Mouse (Mus musculus): ENCODE measurements around the gene C530008M17Rik. TPM values are rescaled to one million over a fixed set of nuclear protein-coding genes. Genes with fewer than 3 reads are reported as not detected.

Gene C530008M17Rik
- polyA plus RNA-seq, 1 experiment from 2014 or later: 18.9 TPM

DNA sequence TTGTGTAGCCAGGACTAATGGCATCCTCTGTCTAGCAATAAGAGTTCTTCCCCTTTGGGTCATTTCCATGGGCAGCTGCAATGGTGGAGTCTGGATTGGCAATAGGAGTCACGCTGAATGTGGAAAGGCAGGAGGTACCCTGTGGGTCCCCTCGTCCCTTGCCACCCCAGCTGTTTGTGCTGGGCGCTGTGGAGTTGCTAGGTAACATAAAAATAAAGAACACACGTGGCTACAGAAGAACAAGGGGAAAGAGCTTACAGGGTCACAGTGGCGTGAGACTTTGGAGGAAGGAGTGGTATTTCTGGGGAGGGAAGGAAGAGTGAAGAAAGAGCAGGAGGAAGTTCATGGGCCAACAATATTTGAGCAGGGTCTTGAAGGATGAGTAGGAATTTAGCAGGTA is 11.8 kb downstream of the C530008M17Rik start:
- no peaks in the 10 kb centered on the region for H3K36me3 ChIP-seq (replicated peaks; ENCODE audit: control insufficient read depth, insufficient read depth, low read depth, low read length)

DNA sequence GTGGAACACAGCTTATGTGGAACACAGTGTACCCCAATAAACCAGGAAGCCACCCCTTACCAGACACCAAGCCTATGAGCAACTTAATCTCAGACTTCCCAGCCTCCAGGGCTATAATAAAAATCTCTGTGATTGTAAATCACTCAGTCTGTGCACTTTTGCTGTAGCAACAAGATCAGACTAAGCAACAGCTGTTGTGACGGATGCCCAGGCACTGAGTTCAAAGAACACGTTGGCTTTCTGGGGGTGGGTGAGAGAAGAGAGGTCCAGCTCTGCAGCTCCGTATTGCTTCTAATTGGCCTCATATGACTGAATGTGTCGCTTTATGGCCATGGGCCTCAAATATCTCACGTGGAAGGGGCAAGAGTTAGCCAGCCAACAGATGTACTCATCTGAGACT is 12.2 kb downstream of the C530008M17Rik start:
- Histone ChIP-seq H3K9me3 (replicated peaks; ENCODE audit: control insufficient read depth, low read length) (no peaks in the 10 kb centered on the region), H3K27me3 (ENCODE audit: control insufficient read depth, insufficient read depth, low read length) (no peaks in the 10 kb centered on the region), H3K4me1 (ENCODE audit: control insufficient read depth, insufficient read depth, low read length) (no peaks in the 10 kb centered on the region), H3K4me3 (ENCODE audit: low read depth, low read length) (no peak overlapping the region), H3K9ac (replicated peaks; ENCODE audit: low read length) (no peak overlapping the region), H3K4me2 (ENCODE audit: low read depth, low read length) (no peak overlapping the region), H3K36me3 (replicated peaks; ENCODE audit: control insufficient read depth, insufficient read depth, low read depth, low read length) (no peaks in the 10 kb centered on the region), H3K27ac (replicated peaks; ENCODE audit: low read depth, low read length) (no peak overlapping the region)
- no peak for DNase-seq (ENCODE audit: low spot score)
- 90% methylated on average over 5 of the region's 5 CpGs for WGBS
- no peak for ATAC-seq (replicated peaks; ENCODE audit: insufficient number of reproducible peaks, low FRiP score, low TSS enrichment, low read depth)

More for the DNA sequence above, 11.8 kb downstream of the C530008M17Rik start:
- H3K9me3 ChIP-seq (replicated peaks; ENCODE audit: control insufficient read depth, low read length): no peaks in the 10 kb centered on the region
- H3K4me3 ChIP-seq (ENCODE audit: low read depth, low read length): no peak overlapping the region
- H3K27ac ChIP-seq (replicated peaks; ENCODE audit: low read depth, low read length): no peak overlapping the region
- DNase-seq (ENCODE audit: low spot score) (no peak), ATAC-seq (replicated peaks; ENCODE audit: insufficient number of reproducible peaks, low FRiP score, low TSS enrichment, low read depth) (no peak)
- WGBS: 80% methylated on average over 5 of the region's 5 CpGs
- no peak overlapping the region for H3K9ac ChIP-seq (replicated peaks; ENCODE audit: low read length)
- H3K4me1 ChIP-seq (ENCODE audit: control insufficient read depth, insufficient read depth, low read length): no peaks in the 10 kb centered on the region
- H3K27me3 ChIP-seq (ENCODE audit: control insufficient read depth, insufficient read depth, low read length): no peaks in the 10 kb centered on the region
- H3K4me2 ChIP-seq (ENCODE audit: low read depth, low read length): no peak overlapping the region

DNA sequence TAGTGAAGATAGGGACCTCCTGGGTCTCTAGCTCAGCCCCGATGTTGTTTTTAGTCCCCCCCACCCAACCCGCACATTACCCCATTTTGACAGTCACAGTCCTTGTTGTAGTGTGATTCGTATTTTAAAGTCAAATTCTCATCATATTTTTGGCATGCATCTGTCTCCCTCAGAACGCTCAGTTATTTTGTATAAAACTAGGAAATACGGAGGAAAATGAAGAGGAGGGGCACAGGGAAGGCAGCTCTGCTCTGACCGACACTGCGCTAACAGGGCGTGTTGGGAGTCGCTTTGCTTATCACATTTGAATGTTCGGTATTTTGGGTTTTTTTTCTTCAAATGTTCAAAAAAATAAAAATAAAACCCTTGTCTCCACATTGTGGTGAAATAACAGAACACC is 13.9 kb downstream of the C530008M17Rik start:
- Histone ChIP-seq H3K36me3 (replicated peaks; ENCODE audit: control insufficient read depth, insufficient read depth, low read depth, low read length) (no peaks in the 10 kb centered on the region), H3K9me3 (replicated peaks; ENCODE audit: control insufficient read depth, low read length) (no peaks in the 10 kb centered on the region), H3K27ac (replicated peaks; ENCODE audit: low read depth, low read length) (no peak overlapping the region), H3K4me2 (ENCODE audit: low read depth, low read length) (no peak overlapping the region), H3K4me3 (ENCODE audit: low read depth, low read length) (no peak overlapping the region), H3K4me1 (ENCODE audit: control insufficient read depth, insufficient read depth, low read length) (no peaks in the 10 kb centered on the region), H3K27me3 (ENCODE audit: control insufficient read depth, insufficient read depth, low read length) (no peaks in the 10 kb centered on the region), H3K9ac (replicated peaks; ENCODE audit: low read length) (no peak overlapping the region)
- WGBS: 93% methylated on average over 10 of the region's 10 CpGs
- no peak for ATAC-seq (replicated peaks; ENCODE audit: insufficient number of reproducible peaks, low FRiP score, low TSS enrichment, low read depth)
- no peak for DNase-seq (ENCODE audit: low spot score)

DNA sequence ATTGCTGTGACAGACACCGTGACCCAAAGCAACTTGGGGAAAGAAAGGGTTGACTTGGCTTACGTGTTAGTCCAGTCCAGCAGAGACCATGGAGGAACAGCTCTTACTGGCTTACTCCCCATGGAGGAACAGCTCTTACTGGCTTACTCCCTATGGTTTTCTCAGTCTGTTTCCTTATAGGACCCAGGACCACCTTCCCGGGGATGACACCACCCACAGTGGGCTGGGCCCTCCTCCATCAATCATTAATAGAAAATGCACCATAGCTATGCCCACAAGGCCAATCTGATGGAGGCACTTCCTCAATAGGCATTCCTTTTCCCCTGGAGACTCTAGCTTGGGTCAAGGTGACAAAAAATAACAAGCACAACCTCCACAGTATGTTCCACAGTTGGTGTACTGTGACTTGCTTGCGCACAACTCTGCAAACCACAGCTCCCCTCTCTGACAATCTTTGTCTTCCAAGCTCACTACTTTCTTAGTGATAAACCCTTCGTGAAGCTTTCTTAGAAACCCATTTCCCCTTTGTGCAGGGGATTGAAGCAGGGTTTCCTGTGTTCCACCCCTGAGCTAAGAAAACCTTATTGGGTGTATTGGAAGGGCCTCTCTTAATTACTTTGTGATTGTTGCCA is 17.8 kb downstream of the C530008M17Rik start:
- Histone ChIP-seq H3K9ac (replicated peaks; ENCODE audit: low read length) (no peak overlapping the region), H3K4me1 (ENCODE audit: control insufficient read depth, insufficient read depth, low read length) (no peaks in the 10 kb centered on the region), H3K36me3 (replicated peaks; ENCODE audit: control insufficient read depth, insufficient read depth, low read depth, low read length) (no peaks in the 10 kb centered on the region; the same call in 1 of the 2 replicates), H3K4me2 (ENCODE audit: low read depth, low read length) (no peak overlapping the region), H3K4me3 (ENCODE audit: low read depth, low read length) (no peak overlapping the region), H3K9me3 (replicated peaks; ENCODE audit: control insufficient read depth, low read length) (no peaks in the 10 kb centered on the region), H3K27me3 (ENCODE audit: control insufficient read depth, insufficient read depth, low read length) (no peaks in the 10 kb centered on the region), H3K27ac (replicated peaks; ENCODE audit: low read depth, low read length) (no peak overlapping the region)
- ATAC-seq (replicated peaks; ENCODE audit: insufficient number of reproducible peaks, low FRiP score, low TSS enrichment, low read depth) (no peak), DNase-seq (ENCODE audit: low spot score) (no peak)
- 96% methylated on average over 5 of the region's 5 CpGs for WGBS

DNA sequence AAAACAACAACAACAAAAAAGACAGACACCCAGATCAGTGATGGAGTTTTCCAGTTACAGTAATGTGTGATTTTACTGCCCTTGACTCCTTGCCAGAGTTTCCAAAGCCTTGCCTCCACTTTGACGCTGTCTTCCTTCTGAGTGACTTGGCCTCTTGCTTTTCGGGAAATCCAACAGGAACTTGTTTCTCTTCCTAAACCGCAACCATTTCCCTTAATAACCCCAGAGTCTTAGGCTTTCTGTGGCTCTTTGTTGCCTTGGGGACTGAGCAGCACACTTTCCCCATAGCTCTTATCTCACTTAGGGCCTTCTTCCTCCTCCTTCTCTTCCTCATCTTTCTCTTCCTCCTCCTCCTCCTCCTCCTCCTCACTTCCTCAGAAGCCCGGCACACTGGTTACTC is 19.1 kb downstream of the C530008M17Rik start:
- no peak overlapping the region for H3K4me2 ChIP-seq (ENCODE audit: low read depth, low read length)
- no peak overlapping the region for H3K9ac ChIP-seq (replicated peaks; ENCODE audit: low read length)
- 77% methylated on average over 4 of the region's 4 CpGs for WGBS
- H3K9me3 ChIP-seq (replicated peaks; ENCODE audit: control insufficient read depth, low read length): no peaks in the 10 kb centered on the region
- H3K4me1 ChIP-seq (ENCODE audit: control insufficient read depth, insufficient read depth, low read length): no peaks in the 10 kb centered on the region
- H3K4me3 ChIP-seq (ENCODE audit: low read depth, low read length): no peak overlapping the region
- no peak overlapping the region for H3K27ac ChIP-seq (replicated peaks; ENCODE audit: low read depth, low read length)
- no peaks in the 10 kb centered on the region; the same call in 1 of the 2 replicates for H3K36me3 ChIP-seq (replicated peaks; ENCODE audit: control insufficient read depth, insufficient read depth, low read depth, low read length)
- ATAC-seq (replicated peaks; ENCODE audit: insufficient number of reproducible peaks, low FRiP score, low TSS enrichment, low read depth): no peak
- no peaks in the 10 kb centered on the region for H3K27me3 ChIP-seq (ENCODE audit: control insufficient read depth, insufficient read depth, low read length)
- no peak for DNase-seq (ENCODE audit: low spot score)

DNA sequence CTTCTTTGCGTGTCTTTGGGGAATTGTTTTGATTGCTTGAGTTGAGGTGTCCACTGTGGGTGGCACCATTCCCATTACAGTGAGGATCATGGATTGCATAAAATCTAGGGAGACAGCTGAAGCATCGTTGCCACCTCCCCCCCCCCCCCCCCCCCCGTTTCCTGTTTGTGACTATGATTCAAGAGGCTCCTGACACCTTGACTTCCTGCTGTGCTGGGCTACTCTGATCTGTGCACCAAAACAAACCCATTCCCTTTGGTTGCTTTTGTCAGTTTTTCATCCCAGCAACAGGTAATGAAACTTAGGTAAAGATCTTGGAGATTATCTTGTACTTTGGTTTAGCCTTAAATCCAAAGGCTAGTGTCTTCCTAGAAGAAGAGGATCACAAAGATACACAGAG is 24.6 kb downstream of the C530008M17Rik start:
- DNase-seq (ENCODE audit: low spot score) (no peak), ATAC-seq (replicated peaks; ENCODE audit: insufficient number of reproducible peaks, low FRiP score, low TSS enrichment, low read depth) (no peak)
- Histone ChIP-seq H3K4me3 (ENCODE audit: low read depth, low read length) (no peak overlapping the region), H3K4me2 (ENCODE audit: low read depth, low read length) (no peak overlapping the region), H3K4me1 (ENCODE audit: control insufficient read depth, insufficient read depth, low read length) (no peaks in the 10 kb centered on the region), H3K27ac (replicated peaks; ENCODE audit: low read depth, low read length) (no peak overlapping the region), H3K9ac (replicated peaks; ENCODE audit: low read length) (no peak overlapping the region), H3K27me3 (ENCODE audit: control insufficient read depth, insufficient read depth, low read length) (no peaks in the 10 kb centered on the region), H3K9me3 (replicated peaks; ENCODE audit: control insufficient read depth, low read length) (no peaks in the 10 kb centered on the region), H3K36me3 (replicated peaks; ENCODE audit: control insufficient read depth, insufficient read depth, low read depth, low read length) (no peaks in the 10 kb centered on the region; the same call in 1 of the 2 replicates)
- 86% methylated on average over 2 of the region's 3 CpGs for WGBS

DNA sequence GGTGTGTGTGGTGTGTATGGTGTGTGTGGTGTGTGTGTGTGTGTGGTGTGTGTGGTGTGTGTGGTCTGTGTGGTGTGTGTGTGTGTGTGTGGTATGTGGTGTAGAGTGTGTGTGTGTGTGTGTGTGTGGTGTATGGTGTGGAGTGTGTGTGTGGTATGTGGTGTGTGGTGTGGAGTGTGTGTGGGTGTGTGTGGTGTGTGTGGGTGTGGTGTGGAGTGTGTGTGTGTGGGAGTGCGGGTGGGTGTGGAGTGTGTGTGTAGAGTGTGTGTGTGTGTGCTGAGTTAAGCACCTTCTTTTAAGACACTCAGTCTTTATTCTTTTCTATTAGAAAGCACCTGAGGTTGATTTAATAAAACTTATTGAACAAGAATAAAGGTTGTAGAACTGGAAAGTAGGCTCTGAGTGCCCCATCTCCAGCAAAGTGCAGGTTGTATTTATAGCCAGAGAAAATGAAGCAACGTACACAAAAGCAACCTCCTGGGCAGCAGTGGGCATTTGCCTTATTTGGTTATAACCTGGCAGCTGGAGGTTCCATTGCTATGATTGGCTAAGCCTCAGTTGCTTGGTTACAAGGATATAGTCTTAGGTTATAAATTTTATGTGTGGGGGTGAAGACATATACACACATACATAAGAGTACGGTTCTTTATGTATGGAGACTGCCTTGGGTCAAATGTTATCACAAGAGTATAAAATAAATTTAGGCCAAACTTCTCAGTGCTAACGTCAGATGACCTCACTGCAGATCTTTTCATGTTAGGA is 25.8 kb downstream of the C530008M17Rik start:
- Histone ChIP-seq H3K4me2 (ENCODE audit: low read depth, low read length) (no peak overlapping the region), H3K27me3 (ENCODE audit: control insufficient read depth, insufficient read depth, low read length) (no peaks in the 10 kb centered on the region), H3K36me3 (replicated peaks; ENCODE audit: control insufficient read depth, insufficient read depth, low read depth, low read length) (no peaks in the 10 kb centered on the region; the same call in 1 of the 2 replicates), H3K27ac (replicated peaks; ENCODE audit: low read depth, low read length) (no peak overlapping the region), H3K4me1 (ENCODE audit: control insufficient read depth, insufficient read depth, low read length) (no peaks in the 10 kb centered on the region), H3K4me3 (ENCODE audit: low read depth, low read length) (no peak overlapping the region), H3K9ac (replicated peaks; ENCODE audit: low read length) (no peak overlapping the region), H3K9me3 (replicated peaks; ENCODE audit: control insufficient read depth, low read length) (no peaks in the 10 kb centered on the region)
- DNase-seq (ENCODE audit: low spot score) (no peak), ATAC-seq (replicated peaks; ENCODE audit: insufficient number of reproducible peaks, low FRiP score, low TSS enrichment, low read depth) (no peak)
- 82% methylated on average over 4 of the region's 4 CpGs for WGBS

DNA sequence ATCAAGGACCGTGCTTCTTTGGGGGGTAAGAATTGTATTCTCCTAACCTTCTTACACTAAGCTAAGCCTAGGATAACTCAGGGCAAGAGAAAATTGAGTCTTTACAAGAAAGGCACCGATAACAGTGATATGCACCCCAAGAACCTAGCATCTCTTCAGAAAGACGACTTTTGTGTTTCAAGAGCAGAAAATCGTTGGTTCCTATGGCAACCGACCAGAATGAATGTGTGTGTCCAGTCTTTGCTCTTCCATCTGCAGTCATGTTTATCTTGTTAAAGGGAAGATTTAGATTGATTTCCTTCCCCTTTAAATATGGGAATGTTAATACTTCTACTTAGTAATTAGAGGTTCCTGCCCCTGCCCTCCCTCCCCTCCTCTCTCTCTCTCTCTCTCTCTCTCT is 27.1 kb downstream of the C530008M17Rik start:
- no peak overlapping the region for H3K27ac ChIP-seq (replicated peaks; ENCODE audit: low read depth, low read length)
- WGBS: 68% methylated on average over 5 of the region's 5 CpGs

More for the DNA sequence above, 27.1 kb downstream of the C530008M17Rik start:
- no peak for ATAC-seq (replicated peaks; ENCODE audit: insufficient number of reproducible peaks, low FRiP score, low TSS enrichment, low read depth)
- H3K4me3 ChIP-seq (ENCODE audit: low read depth, low read length): no peak overlapping the region
- no peak for DNase-seq (ENCODE audit: low spot score)
- H3K4me2 ChIP-seq (ENCODE audit: low read depth, low read length): no peak overlapping the region
- H3K27me3 ChIP-seq (ENCODE audit: control insufficient read depth, insufficient read depth, low read length): no peaks in the 10 kb centered on the region
- H3K36me3 ChIP-seq (replicated peaks; ENCODE audit: control insufficient read depth, insufficient read depth, low read depth, low read length): no peaks in the 10 kb centered on the region; the same call in 1 of the 2 replicates
- H3K9ac ChIP-seq (replicated peaks; ENCODE audit: low read length): no peak overlapping the region
- H3K9me3 ChIP-seq (replicated peaks; ENCODE audit: control insufficient read depth, low read length): no peaks in the 10 kb centered on the region
- no peaks in the 10 kb centered on the region for H3K4me1 ChIP-seq (ENCODE audit: control insufficient read depth, insufficient read depth, low read length)

Measured in embryonic facial prominence, embryonic 11.5 days (tissue).